Mouse (Mus musculus): ENCODE measurements around the gene Gm37240. TPM values are rescaled to one million over a fixed set of nuclear protein-coding genes. Genes with fewer than 3 reads are reported as not detected.

Gene Gm37240
- polyA plus RNA-seq, 1 experiment from 2014 or later: 10.8 TPM

DNA sequence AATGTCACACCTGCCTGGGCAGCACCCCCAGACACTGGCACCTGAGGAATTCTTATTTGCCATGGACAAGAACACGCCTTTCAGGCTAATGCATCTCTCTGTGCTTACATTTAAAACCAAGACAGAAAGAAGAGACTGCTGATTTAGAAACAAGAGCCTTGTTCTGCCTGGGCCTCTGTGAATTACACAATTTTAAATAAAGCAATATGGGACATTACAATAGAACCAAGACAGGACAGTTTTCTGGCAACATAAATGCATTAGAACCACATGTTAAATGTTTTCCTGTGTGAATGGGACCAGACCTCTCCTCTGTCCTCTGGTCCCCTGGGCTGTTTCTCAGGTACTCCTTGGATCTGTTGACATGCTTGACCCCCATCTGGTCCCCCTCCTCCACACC lies 1111.2 kb downstream of the Gm37240 start:
- POLR2A ChIA-PET: no interaction called here
- in situ Hi-C loops (cut with MboI; ENCODE audit: low pct_unique_long_range_greater_than_20kb): no loop called here
- DNase-seq (ENCODE audit: low read depth, low spot score) (no peak), ATAC-seq (no peak)
- no peaks in the 10 kb centered on the region for H3K27me3 ChIP-seq
- no peak for TF ChIP-seq CTCF (IDR thresholded peaks at IDR 0.05)
- CTCF ChIA-PET: no interaction called here

DNA sequence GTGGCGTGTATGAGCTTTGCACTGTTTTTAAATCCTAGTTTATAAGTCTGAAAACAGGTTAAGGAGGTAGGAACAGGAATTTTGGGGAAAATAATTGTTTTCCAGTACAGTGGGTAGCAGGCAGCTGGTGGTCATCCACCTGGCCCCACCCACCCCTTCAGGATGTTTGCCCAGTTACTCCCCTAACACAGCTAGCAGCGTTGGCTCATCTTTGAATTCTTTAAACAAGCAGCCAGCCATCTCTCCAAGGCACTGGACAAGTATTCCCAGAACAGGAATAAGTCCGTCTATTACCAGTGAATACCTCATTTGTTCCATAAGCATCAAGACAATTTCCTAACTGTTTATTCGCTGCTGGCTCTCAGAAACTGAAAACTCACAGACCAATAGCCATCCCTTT lies 1111.7 kb downstream of the Gm37240 start:
- ChIA-PET POLR2A (no interaction called here), CTCF (no interaction called here)
- no peaks in the 10 kb centered on the region for H3K27me3 ChIP-seq
- TF ChIP-seq CTCF (IDR thresholded peaks at IDR 0.05): no peak
- in situ Hi-C loops (cut with MboI; ENCODE audit: low pct_unique_long_range_greater_than_20kb): no loop called here
- ATAC-seq: no peak
- DNase-seq (ENCODE audit: low read depth, low spot score): no peak

DNA sequence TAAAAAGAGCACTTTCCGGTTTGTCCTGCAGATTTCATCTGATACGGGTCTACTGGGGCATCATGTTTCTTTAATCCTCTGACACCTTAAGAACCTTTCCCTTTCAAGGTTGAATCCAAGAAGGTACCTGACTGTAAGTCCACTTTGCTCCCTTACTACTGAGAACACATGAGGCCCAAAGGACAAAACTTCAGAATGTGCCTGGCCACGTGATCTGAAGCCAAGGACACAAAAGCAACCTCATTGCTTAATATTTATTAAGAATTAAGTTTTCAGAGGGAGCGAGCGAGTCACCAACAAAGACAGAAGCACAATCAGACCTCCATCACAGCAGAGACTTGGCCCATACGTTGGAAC lies 1112.3 kb downstream of the Gm37240 start:
- ATAC-seq (no peak), DNase-seq (ENCODE audit: low read depth, low spot score) (no peak)
- in situ Hi-C loops (cut with MboI; ENCODE audit: low pct_unique_long_range_greater_than_20kb): no loop called here
- ChIA-PET CTCF (interaction anchor here (0.6 kb wide), 1 partner anchor 12 kb away, joined by 4 read pairs; no protein-coding TSS in a partner anchor), POLR2A (no interaction called here)
- H3K27me3 ChIP-seq: no peaks in the 10 kb centered on the region
- no peak for TF ChIP-seq CTCF (IDR thresholded peaks at IDR 0.05)

DNA sequence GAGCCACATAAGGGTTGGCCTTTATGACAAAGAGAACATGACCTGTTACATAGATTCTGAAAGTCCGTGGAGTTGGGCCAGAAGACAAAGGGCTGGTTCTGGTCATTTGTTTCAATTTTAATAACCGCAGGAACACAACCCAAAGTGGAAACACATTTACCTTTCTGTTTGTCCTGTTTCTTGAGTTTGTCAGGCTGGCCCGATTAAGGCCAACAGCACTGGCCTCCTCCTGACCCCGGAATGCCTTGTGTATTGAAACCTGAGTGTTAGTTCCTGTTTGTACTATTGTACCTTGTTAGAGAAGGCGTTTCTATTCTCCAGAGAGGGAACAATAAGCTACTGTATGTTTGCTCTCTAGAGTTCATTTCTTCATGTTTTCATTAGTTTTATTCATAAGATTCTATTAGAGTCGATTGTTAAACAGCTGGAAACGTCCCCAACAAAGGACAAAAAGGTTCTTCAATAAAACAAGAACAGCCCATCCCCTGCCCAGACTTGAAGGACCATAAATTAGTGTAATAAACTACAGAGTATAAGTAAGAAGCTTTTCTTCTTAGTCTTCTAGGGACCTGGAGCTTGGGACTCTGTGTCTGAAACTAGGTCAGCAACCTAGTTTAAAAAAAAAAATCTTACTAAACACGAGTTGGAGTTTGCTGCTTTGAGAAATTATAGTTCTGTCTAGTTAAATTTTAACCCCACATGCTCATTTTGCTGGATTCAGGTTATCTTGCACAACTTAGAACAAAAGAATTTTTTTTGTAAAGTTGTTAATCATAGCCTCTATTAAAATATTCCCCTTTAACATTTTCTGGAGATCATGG lies 1112.9 kb downstream of the Gm37240 start:
- ChIA-PET POLR2A (interaction anchor here (0.7 kb wide), 1 partner anchor 20 kb away, joined by 5 read pairs; no protein-coding TSS in a partner anchor), CTCF (interaction anchor here (0.6 to 1.3 kb wide), 2 partner anchors 13 to 16 kb away, joined by 4 read pairs; no protein-coding TSS in a partner anchor)
- no peak for ATAC-seq
- no peaks in the 10 kb centered on the region for H3K27me3 ChIP-seq
- no peak for TF ChIP-seq CTCF (IDR thresholded peaks at IDR 0.05)
- in situ Hi-C loops (cut with MboI; ENCODE audit: low pct_unique_long_range_greater_than_20kb): no loop called here
- DNase-seq (ENCODE audit: low read depth, low spot score): no peak

DNA sequence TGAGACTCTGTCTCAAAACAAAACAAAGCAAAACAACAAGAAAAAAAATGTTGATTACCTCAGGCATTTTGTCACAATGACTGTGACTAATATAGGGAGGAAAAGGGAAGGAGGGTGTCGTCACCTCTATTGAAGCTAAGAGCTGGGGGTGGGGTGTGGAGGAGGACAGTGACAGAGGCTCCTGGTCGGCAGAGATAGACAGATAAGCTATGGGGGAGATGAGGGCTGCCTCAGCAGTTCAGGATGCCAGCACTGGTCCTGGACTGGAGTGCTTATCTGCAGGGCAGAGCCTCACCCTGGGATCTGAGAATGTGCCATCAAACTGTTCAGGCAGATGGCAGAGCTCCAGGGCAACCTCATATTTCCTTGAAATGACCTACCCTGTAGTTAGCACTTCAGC lies 1115.3 kb downstream of the Gm37240 start:
- no peak for ATAC-seq

DNA sequence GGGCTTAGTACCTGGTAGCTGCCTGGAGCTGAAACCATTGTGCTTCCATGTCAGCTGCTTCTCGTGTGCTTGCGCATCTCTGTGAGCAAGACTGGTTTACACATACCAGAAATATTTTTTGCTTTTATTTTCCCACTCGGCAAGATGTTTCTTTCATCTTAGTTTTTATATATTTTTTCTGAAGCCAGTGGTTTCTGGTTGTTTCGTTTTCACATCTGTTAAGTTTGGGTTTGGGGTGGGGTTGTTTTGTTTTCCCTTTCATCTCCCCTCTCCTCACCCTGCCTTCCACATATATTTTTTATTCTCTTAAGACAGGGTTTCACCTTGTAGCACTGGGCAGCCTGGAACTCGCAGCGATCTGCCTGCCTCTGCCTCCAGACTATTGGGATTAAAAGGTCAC lies 1116.8 kb downstream of the Gm37240 start:
- TF ChIP-seq CTCF (IDR thresholded peaks at IDR 0.05): no peak
- H3K27me3 ChIP-seq: no peaks in the 10 kb centered on the region
- ChIA-PET CTCF (interaction anchor here (1.0 to 1.7 kb wide), 3 partner anchors 13 to 18 kb away, joined by 4 to 6 read pairs (median 6); no protein-coding TSS in a partner anchor), POLR2A (no interaction called here)
- no peak for ATAC-seq
- DNase-seq (ENCODE audit: low read depth, low spot score): no peak
- in situ Hi-C loops (cut with MboI; ENCODE audit: low pct_unique_long_range_greater_than_20kb): no loop called here

More for the DNA sequence above, 1115.3 kb downstream of the Gm37240 start:
- DNase-seq (ENCODE audit: low read depth, low spot score): no peak
- in situ Hi-C loops (cut with MboI; ENCODE audit: low pct_unique_long_range_greater_than_20kb): no loop called here
- CTCF ChIA-PET: interaction anchor here (0.9 to 1.3 kb wide), 4 partner anchors 10 to 33 kb away, joined by 3 to 5 read pairs (median 4); no protein-coding TSS in a partner anchor
- no peaks in the 10 kb centered on the region for H3K27me3 ChIP-seq
- no peak for TF ChIP-seq CTCF (IDR thresholded peaks at IDR 0.05)
- POLR2A ChIA-PET: no interaction called here

DNA sequence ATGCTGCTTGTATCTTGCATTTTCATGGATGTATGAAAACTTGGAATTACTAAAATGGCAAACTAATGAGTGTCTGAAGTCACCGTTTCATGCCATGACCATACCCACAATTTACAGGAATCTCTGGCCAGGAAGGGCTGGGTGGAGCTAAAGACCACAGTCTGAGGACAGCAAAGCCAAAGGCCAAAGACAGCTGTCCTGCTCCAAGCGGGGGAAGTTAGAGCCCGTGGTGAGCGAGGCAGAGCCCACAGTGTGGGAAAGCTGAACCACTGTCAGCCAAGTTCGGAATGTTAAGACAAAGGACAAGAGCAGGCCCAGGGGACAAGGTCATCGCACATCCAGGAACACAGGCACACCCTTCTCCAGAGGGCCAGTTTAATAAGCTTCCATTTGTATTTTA lies 1117.9 kb downstream of the Gm37240 start:
- H3K27me3 ChIP-seq: no peaks in the 10 kb centered on the region
- TF ChIP-seq CTCF (IDR thresholded peaks at IDR 0.05): no peak
- DNase-seq (ENCODE audit: low read depth, low spot score) (no peak), ATAC-seq (no peak)
- POLR2A ChIA-PET: no interaction called here
- in situ Hi-C loops (cut with MboI; ENCODE audit: low pct_unique_long_range_greater_than_20kb): no loop called here
- CTCF ChIA-PET: interaction anchor here (1.0 to 1.7 kb wide), 4 partner anchors 10 to 19 kb away, joined by 3 to 6 read pairs (median 5); no protein-coding TSS in a partner anchor

DNA sequence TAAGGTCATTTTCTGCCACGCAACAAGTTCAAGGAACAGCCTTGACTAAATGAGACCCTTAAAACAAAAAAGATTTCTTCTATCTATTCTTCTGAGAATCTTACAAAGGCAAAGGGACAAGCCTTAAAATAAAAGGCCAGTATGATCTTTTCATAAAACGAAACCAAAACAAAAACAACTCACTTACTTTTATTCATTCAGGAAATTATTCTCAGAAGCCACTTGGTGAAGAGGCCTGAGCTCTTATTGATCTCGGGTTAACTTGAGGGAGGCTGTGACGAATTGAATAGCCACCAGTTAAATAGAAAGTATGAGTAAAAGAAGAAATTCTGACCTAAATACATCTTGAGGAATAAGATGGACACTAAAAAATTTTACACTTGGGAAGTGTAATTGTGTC lies 1118.4 kb downstream of the Gm37240 start:
- no peak for TF ChIP-seq CTCF (IDR thresholded peaks at IDR 0.05)
- in situ Hi-C loops (cut with MboI; ENCODE audit: low pct_unique_long_range_greater_than_20kb): no loop called here
- ChIA-PET POLR2A (no interaction called here), CTCF (interaction anchor here (1.1 to 1.7 kb wide), 3 partner anchors 9 to 19 kb away, joined by 3 to 6 read pairs (median 6); no protein-coding TSS in a partner anchor)
- ATAC-seq (no peak), DNase-seq (ENCODE audit: low read depth, low spot score) (no peak)
- no peaks in the 10 kb centered on the region for H3K27me3 ChIP-seq

DNA sequence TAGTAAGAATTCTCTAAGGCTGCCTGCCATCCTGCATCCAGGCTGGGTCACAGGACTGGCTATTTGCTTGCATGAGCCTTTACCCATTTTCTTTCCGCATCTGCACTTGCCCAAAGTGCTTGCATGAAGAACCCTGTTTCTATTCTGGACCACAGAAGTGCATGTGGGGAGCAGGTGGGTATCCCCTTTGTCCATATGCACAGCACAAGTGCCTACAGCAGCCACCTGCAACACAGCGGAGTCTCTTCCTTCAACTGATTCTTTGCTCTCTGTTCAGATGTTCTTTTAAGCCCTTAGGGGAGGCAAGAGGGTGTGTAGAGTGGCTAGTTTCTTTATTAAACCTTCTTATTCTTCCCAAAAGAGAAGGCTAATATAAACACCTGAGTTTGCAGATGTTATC lies 1133.5 kb downstream of the Gm37240 start:
- in situ Hi-C loops (cut with MboI; ENCODE audit: low pct_unique_long_range_greater_than_20kb): no loop called here
- CTCF ChIA-PET: interaction anchor here (1.1 kb wide), 1 partner anchor 10 kb away, joined by 3 read pairs; no protein-coding TSS in a partner anchor
- H3K27me3 ChIP-seq: no peaks in the 10 kb centered on the region
- DNase-seq (ENCODE audit: low read depth, low spot score): no peak
- no peak for TF ChIP-seq CTCF (IDR thresholded peaks at IDR 0.05)
- no peak for ATAC-seq
- POLR2A ChIA-PET: no interaction called here

DNA sequence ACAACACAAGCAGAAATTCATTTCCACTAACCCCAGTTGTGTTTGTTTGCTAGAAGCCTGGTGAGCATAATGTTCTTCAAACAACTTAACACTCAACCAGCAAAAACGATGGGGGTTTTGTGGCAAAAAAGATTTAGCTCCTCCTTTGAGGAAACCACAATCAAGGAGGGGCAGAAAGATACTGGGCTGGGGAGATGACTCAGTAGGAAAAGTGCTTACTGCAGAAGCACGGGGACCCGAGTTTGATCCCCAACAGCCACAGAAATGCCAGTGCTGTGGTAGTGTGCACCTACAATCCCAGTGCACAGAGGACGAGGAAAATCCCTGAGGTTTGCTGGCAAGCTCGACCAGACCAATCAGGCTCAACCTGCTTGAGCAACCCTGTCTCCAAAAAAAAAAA lies 1138.1 kb downstream of the Gm37240 start:
- TF ChIP-seq CTCF (IDR thresholded peaks at IDR 0.05): no peak
- POLR2A ChIA-PET: interaction anchor here (0.5 to 0.7 kb wide), 5 partner anchors 9 to 169 kb away, joined by 3 to 7 read pairs (median 3); no protein-coding TSS in a partner anchor
- no peak for DNase-seq (ENCODE audit: low read depth, low spot score)
- in situ Hi-C loops (cut with MboI; ENCODE audit: low pct_unique_long_range_greater_than_20kb): loop anchor here (5.0 kb wide), 1 partner anchor 63 kb away; no protein-coding TSS in a partner anchor
- CTCF ChIA-PET: interaction anchor here (0.7 to 1.2 kb wide), 3 partner anchors 14 to 63 kb away, joined by 3 to 4 read pairs (median 3); no protein-coding TSS in a partner anchor
- H3K27me3 ChIP-seq: no peaks in the 10 kb centered on the region
- ATAC-seq: no peak

DNA sequence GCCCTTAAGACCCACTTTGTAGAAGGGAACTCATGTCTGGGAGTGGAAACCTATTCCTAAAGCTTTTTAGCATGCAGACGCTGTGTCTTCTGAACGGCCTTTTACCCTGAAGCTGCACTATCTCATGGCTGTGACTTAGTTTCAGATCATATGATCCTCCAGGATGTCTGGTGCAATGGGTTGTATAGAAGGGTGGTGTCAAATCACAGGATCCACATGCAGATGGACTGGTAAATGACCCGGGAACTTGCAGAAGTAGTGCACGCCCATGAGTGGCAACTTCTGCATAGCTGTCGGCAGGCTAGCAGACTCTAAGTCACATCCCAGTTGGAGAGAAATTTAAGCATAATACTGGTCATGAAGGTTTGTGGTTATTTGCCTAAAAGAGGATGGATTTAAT lies 1139.2 kb downstream of the Gm37240 start:
- CTCF ChIA-PET: interaction anchor here (0.8 to 1.6 kb wide), 4 partner anchors 11 to 95 kb away, joined by 3 read pairs; no protein-coding TSS in a partner anchor
- in situ Hi-C loops (cut with MboI; ENCODE audit: low pct_unique_long_range_greater_than_20kb): loop anchor here (5.0 kb wide), 1 partner anchor 64 kb away; no protein-coding TSS in a partner anchor
- no peak for DNase-seq (ENCODE audit: low read depth, low spot score)
- POLR2A ChIA-PET: no interaction called here
- no peak for ATAC-seq
- H3K27me3 ChIP-seq: no peaks in the 10 kb centered on the region
- TF ChIP-seq CTCF (IDR thresholded peaks at IDR 0.05): no peak

All from Patski (cell line).